Mouse (Mus musculus): Measurements from ENCODE around the gene Prkar1b.
A peak's percentile ranks its signal among the peaks of the same experiment; 100 is the strongest.

The Prkar1b gene

DNA sequence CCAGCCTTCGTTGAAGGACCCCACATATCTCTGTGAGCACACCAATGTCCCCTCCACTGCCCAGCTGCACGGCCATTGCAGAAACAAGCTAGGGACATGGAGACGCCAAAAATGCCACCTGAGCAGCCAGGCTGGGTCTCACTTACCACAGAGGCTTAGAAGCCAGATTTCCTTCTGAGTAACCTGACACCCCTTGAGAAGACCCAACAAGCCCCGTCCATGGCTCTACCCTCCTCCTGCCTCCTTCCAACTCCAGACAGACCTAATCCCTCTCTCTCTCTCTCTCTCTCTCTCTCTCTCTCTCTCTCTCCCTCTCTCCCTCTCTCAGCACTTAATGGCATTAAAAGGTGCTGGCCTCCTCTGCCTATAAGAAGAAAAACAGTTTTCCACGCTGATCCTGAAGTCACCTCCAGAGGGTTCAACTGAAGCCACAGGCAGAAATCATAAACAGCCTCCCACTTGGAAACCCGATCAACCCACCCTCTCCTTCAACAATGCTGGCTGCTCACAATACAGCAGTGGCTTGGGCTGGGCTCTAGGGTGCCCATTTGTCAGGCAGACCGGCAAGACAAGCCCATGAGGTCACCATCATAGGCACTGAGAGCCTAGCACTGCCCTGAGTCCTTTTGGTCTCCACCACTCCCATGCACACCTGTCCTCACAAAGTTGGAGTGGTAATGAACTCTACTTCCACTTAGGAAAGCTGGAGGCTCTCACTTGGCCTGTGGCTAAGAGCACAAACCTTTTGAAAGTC is 82.8 kb downstream of the Prkar1b start:
- DNase-seq (ENCODE audit: low read depth, low spot score): no peak

DNA sequence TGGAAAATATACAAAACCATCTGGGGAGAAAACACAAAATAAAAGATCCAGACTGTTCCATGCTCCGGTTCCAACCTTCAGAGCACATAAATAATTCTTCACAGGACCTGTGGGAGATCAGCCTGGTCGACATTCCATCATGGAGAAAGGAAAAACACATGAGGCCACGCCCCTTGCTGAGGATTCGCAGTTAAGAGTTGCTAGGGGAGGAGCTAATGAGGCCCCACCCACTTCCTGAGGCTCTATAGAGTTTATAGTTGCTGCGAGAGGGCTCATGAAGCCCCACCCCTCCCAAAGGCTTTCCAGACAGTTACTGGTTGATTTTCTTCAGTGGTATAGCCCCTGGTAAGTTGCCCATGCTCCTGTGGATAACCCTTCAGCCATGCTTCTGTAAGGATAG is 85.2 kb downstream of the Prkar1b start:
- no peak for DNase-seq (ENCODE audit: low read depth, low spot score)

DNA sequence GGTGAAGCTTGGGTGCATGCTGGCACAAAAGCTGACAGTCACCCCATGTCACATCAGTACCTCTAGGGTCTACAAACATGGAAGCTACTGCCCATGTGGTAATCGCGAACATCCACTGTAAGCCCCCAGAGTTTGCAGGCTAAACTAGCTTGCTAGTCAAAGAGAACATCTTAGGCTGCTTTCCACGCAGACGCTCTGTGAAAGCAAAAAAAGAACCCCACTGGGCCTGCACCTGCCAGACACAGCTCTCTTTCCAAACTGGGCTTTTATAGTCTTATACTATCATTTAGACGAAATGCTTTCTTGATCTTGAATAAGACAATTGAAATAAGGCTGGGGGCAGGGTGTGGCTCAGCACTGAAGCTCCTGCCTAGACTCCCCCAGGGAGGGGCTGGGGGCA is 88.1 kb downstream of the Prkar1b start:
- no peak for DNase-seq (ENCODE audit: low read depth, low spot score)

DNA sequence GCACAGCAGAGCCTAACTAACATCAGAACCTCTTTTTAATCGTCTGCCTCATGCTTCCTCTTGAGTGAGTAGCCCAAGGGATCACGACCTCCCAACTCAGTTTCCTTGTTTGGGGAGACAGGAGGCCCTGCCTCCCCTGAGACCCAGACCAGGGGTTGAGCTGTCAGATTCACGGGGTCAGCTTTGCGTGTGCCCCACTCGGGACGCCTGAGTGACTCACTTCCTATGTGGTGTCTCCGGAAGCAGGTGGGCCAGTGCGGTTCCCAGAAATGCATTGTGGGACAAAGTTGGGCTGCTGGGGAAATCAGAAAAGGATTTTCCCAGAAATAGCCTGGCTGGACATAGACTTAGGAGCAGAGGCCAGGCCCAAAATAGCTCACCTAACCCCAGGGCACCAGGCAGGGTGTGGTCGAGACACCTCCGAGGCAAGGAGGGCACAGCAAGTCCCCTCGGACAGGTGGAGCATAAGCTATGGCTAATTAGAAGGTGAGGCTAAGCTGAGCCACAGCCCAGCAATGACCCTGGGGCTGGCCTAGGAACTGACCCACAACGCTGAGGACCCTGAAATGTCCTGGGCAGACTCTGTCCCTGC is 89.2 kb downstream of the Prkar1b start:
- DNase-seq (ENCODE audit: low read depth, low spot score): no peak

DNA sequence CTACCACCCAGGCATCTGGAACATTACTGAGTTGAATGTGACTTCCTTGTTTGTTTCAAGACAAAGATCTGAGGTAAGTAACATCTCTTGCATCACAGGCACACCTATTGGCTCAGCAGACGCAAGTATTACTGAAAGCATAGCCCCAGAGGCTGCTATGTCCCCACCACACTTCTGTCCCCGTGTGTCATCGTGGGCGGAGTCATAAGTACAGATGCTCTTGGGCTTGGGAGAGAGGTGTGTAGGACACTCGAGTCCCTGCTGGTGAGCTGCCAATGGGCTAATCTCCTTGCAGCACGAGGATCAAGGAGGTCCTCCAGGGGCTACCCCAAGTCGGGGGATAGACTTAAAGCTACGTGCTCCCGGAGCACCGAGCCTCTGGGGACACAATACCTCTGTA is 96.6 kb downstream of the Prkar1b start:
- no peak for DNase-seq (ENCODE audit: low read depth, low spot score)

DNA sequence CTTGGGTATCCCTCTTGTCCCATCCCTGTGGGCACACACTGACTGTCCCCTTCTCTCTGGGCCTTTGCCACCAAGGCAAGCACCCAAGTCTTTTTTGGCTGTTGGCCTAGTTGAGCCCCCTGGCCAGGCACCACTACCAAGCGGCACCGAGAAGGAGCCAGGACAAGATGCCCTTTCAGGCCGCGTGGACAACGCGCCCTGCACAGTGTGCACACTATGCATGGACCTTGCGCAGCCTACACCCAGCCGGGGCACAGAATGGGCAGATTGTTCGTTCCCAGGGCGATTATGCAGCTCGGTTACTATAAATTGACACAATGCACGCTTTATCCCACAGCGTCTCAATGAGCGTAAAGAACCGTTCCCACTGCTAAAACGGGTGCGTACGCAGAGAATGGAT is 98.5 kb downstream of the Prkar1b start:
- DNase-seq (ENCODE audit: low read depth, low spot score): no peak

DNA sequence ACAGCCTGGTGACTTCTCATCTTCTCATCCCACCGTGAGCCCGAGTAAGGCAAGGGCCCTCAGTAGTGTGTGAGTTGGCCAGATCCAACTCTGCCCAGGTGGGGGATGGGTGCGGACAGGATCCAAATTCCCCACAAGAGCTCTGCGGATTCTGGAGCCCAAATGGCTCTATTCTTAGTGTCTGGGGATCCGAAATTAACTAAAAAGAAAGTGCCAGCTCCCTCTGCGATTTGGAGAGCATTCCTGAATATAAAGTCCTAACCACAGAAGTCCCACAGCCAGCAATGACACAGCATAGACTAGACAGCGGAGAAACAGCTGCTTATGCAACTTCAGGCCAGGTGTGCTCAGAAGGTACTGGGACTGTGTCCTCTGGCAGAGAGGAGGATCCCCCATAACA is 100.4 kb downstream of the Prkar1b start:
- no peak for DNase-seq (ENCODE audit: low read depth, low spot score)

DNA sequence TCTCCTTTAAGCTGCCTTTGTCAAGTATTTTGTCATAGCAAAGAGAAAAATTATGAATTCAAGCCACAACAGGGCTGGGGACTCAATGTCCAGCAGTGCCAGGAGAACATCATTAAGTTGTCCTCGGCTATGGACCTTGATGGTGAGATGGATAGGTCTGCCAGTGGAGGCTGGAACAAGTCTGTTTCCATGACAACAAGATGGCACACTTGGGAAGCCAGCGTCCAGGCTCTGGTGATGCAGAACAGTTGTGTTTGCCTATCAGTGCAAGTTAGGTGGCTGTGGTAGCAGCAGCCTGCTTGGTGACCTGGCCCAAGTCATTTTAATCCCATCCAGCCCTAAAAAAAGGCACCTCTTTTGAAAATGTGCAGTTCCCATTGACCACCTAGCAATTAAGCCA is 102.6 kb downstream of the Prkar1b start:
- no peak for DNase-seq (ENCODE audit: low read depth, low spot score)

DNA sequence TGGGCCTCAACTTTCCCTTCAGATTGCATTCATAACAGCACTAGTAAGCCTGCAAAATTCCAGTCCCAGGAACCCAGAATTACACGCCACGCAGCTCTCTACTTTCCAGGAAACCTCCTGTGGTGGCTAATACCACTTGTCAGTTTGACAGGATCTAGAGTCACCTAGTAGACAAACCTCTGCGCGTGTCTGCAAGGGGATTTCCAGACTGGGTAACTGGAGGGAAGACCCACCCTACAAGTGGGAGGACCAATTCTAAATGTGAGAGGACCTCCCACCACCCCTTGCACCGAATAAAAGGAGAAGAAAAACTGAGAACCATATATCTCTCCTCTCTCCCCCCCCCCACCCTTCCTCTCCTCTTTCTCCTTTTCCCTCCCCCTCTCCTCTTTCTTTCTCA is 103.2 kb downstream of the Prkar1b start:
- no peak for DNase-seq (ENCODE audit: low read depth, low spot score)

DNA sequence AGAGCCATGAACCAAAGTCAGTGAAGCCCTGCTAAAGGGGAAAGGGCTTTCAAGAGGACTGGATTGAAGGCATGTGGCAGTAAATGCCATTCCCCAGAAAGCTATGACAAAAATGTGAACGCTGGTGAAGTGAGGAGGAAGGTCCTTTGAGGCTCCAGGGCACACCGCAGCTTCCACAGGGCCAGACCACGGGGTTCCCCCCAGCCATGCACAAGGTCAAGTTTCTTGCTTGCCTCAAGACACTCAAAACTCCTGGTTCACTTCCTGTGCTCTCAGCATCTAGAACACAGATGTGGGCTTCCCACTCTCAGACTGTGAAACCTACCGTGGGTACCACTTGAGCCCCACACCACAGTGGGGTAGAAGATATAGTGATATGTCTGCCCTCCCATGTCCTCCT is 106.3 kb downstream of the Prkar1b start:
- DNase-seq (ENCODE audit: low read depth, low spot score): no peak

DNA sequence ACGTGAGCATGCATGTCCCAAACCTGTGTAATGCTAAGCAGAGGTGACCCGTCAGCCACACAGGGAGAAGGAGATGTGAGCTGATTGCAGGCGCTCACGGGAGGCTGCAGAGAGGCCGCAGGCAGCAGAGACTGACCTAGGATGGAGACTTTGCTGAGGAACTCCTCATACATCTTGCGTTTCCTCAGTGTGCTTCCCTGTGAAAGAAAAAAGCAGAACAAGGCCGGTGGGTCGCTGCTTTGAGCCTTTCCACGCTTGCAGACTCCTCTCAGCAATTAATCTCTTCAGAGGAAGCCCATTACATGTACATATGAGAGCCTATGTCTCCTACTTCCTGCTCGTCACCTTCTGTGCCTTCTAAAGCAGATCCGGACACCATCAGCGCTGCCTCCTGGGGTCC is 107.5 kb downstream of the Prkar1b start:
- DNase-seq (ENCODE audit: low read depth, low spot score): no peak

DNA sequence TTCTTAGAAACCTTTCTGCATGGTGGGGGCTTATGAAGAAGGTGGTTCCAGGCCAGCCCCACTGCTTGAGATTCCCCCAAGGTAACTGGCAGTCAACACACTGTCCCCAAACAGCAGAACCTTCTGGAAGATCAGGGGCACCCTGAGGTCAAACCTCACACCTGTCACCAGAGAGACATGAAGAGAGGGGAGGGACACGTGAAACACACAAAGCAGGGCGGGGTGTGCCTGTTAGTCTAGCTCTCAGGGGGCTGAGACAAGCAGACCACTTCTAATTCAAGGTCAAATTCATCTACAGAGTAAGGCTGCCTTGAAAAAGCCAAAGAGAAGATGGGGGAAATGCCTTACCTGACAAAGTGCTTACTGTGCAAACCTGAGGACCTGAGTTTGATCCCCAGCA is 114.6 kb downstream of the Prkar1b start:
- no peak for DNase-seq (ENCODE audit: low read depth, low spot score)

DNA sequence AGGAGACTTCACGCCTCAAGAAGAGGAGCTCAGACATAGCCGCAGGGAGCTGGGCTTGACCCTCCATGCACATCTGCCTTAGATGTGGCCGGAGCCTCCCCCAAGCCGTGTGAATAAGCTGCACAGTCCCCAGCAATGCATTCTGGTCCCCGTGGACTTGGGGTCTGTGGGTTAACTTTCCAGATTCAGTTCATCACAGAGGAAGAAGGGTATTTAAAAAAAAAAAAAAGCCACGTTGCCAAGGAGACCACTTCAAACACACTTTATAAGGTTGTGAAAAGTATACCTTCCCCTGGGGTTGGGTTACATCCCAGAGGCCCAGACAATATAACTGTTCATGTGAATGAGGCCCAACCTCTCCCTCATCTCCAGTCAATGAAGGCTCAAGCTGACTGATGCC is 115.1 kb downstream of the Prkar1b start:
- no peak for DNase-seq (ENCODE audit: low read depth, low spot score)

DNA sequence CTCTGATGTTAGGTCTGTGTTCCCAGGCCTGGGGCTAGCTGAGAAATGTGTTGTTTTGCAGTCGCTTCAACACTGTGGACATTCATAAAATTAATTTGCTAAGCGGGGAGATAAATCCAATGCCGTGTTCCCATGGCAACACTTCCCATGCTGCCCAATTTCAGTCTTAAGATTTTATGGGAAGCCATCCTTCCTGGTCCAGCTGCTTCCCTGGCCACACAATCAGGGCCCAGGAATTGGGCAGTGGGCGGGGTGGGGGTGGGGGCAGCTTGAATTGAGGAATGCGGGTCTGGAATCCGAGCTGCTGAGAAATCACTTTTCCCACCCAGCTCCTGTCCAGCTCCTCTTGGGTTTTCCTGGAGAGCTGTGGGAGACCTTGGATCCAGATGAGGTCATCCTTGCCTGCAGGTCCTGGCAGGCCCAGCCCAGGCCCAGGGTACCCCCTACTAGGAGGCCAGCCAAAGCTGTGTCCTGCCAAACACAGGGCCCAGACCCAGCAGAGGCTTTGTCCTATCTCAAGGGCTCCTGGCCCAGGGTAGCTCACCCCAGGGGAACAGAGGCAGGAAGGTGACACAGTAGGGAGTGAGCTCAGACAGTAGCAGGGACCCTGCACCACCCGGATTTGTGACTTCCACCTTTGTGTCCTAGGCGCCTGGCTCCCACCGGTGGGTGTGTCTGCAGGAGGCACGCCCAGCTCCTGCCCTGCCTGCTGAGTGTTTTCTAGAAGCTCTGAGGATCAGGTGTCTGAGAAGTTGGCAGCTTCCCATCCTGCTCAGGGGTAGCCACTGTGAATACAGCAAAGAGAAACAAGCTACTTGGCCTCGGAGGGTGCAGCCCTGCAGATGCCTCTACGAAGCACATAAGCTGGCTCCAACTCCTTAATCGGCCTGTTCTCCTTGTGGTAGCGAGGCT is 116.1 kb downstream of the Prkar1b start:
- peak; percentile 45 for DNase-seq (ENCODE audit: low read depth, low spot score)

DNA sequence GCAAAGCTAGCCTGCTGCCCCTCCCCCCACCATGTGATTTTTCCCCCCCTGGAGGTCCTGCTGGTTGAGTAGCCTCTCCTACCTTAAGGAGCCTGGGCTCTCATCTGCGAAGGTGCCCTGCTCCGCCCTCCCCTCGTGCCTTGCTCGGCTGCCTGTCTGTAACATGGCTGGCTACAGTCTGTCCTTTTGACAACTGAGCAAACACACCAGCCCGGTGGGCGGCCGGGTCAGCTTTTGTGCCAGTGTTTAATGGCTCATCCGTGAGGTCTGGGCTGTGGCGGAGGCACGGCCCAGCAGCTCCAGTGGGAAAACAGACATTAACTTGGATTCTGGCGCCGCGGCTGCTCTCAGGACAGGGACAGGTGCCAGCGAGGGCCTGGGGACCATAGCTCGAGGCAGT is 122.2 kb downstream of the Prkar1b start:
- DNase-seq (ENCODE audit: low read depth, low spot score): no peak

DNA sequence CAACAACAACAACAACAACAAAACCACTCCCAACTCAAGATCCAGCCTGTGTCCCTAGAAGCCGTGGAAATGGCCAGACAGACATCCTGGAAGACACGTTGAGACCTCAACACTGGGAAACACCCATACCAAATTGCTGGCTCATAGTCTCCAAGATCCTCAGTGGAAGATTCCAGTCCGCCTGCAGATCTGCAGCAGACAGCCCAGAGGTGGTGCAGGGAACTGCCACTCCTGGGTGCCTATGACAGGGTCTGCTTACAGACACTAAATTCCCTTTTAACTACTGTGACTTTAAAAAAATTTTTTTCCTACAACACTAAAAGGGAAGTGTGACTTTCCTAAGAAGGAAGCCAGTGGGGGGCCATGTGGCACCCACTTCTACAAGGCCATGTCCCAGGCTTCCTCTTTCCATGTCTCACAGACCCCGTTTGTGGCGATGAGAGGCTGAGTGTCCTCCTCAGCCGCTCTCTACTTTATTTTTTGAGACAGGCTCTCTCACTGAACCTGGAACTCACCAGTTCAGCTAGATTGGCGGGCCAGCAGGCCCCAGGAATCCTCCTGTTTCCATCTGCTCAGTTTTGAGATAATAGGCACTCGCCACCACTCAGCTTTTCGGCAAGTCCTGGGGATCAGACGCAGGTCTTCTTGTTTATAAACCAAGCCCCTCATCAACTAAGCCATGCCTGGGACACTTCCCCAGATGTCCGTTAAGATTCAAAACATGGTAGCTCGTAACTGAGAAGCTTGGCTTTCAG is 125.3 kb downstream of the Prkar1b start:
- peak; percentile 19 for DNase-seq (ENCODE audit: low read depth, low spot score)

DNA sequence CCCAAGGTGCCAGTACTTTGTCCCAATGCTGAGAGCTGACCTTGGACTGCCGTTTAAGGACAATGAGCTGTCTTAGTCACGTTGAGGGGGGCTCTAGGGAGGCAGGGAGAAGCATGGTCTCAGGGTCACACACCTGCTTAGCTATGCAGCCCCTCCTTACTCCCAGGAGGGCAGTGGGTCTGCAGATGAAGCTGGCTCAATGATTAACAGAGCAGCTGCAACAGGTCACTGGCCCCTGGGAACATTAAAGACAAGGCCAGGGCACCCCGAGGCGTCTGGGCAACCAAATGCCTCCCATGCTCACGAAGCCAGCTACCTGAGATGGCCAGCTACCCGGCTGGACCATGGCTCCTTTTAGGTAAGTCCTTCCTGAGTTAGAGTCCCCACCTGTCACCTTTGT is 129.2 kb downstream of the Prkar1b start:
- no peak for DNase-seq (ENCODE audit: low read depth, low spot score)

DNA sequence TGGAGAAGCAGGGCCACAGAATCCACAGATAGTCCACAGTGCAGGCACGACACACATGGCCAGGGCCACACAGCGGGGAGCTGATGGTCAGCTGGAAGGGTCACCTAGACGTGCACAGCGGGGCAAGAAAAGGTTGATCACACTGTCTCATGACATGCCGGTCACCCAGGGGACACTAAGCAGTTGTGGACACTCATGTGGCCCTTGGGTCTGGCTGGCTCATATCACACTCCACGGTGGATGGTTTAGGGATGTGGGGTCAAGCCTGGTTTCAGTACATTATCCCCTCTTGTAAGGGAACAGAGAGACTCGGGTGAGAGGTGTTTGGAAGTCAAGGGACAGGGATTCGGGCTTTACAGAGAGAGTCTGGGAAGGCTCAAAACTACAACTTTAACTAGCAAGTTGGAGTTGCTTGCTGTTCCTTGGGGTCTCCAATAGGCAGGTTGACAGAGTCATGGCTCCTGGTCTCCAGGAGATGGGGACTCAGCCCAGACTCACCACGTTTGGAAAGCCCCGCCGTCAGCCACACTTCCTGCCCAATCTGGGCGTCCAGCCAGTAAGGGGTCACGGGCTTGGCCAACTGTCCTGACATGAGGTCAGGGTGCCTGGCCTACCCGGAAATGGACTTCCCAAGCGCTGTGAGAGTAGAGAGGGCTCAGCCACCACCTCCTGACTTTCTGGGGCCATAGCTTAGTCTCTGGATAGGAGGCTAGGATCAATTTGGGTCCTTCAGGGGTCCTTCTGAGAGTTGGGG is 132.3 kb downstream of the Prkar1b start:
- DNase-seq (ENCODE audit: low read depth, low spot score): peak; percentile 31

DNA sequence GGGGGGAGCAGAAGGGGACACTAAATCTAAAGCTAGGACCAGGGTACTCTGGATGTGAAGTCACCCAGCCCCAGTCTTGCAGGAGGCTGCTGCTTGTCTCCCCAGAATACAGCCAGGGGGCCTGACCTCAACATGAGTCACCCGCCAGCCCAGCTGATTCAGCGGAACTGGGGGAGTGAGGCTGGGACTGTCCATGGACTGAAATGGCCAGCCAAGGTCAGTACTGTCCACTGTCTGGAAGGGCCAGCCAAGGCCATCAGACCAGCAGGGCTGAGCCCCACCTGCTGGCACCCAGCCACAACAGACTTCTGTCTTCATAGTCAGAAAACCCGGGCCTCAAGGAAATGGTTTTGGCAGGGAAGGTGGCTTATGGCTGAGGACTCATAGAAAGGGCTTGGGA is 134.7 kb downstream of the Prkar1b start:
- peak; percentile 46 for DNase-seq (ENCODE audit: low read depth, low spot score)

DNA sequence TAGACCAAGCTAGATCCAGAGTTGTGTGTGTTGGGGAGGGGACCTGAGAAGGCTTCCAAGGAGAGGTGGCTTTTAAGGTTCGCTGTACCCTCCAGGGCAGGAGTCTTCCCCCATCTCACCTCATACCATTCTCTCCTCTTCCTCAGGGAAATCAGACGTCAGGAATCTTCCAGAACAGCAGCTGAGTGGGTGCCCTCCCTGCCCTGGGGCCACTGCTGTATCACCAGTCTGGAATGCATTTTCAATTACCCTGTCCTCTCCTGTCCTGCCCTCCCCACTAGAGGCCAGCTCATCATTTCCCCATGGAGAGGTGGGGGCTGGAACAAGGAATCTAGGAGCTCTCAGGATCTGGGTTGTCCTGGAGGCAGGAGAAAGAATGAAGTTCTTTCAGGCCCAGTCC is 139.2 kb downstream of the Prkar1b start:
- no peak for DNase-seq (ENCODE audit: low read depth, low spot score)

DNA sequence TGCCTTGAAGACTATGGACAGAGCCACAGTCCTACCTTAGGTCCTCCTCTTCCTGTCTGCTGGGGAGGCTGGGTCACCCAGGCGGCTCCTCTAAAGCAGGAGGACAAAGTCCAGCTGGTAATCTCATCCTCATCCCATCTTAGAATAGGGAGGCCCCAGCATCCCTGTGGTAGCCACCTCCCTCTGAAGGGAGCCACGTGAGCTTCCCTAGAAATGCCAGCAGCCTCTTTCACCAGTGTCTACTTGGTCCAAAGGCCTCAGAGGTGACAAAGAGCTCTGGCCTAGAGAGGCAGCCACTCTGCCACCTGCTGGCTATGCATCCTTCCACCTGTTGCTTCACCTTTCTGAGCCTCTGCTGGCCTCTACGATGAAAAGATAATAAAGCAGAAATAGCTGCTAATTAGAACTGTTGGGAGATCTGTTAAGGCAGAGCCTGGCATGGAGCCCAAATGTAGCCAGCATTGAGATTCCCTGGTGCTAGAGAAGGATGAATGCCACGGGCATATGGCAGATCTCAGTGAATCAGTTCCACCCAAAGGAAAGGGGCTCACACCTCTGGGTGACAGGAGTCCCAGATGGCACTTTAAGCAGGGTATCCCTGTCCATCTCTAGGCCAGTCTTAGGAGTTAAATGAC is 142.5 kb downstream of the Prkar1b start:
- no peak for DNase-seq (ENCODE audit: low read depth, low spot score)
